ENCODE assay signal across 21 mouse cellular contexts in the genomic region with DNA sequence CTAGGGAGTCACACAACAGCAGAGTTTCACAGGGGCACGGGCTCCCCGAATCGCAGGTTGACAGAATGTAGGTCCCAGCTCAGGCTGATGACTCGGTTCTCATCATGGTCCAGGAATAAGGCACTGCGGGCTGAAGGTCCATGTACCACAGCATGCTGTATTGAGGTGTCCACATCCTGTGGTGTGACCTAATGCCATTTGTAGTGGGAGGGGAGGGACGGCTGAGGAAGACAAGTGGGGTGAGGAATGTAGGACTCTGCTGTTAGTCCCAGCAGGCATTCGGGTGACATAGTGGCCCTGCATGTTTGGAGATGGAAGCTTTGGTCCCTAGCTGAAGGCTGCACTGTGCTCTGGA.
"Had no signal": no experiment of that assay in that cellular context is flagged by ENCODE, and none has a peak within 500 bp of the region (broad histone marks: within the 10 kb centered on the region; RNA-seq: fewer than 3 reads in every experiment).

No protein-coding gene starts in this region.

- H3K36me3 ChIP-seq: heart, embryonic 10.5 days; heart, embryonic 12.5 days; hindbrain, embryonic 10.5 days; hindbrain, embryonic 12.5 days; intestine, embryonic 15.5 days; limb, embryonic 13.5 days; limb, embryonic 15.5 days; liver, embryonic 12.5 days had no signal

- H3K27ac ChIP-seq: gastrocnemius, adult 2 months; heart, embryonic 10.5 days; hindbrain, embryonic 10.5 days; hindbrain, embryonic 12.5 days; hindbrain, embryonic 14.5 days; intestine, embryonic 15.5 days; layer of hippocampus, adult 2 months; limb, embryonic 13.5 days; limb, embryonic 15.5 days; liver, embryonic 12.5 days had no signal

- H3K9me3 ChIP-seq: heart, embryonic 10.5 days; intestine, embryonic 15.5 days; liver, embryonic 12.5 days had no signal

- DNase-seq: gastrocnemius, adult 2 months; gastrocnemius, postnatal 10 days; gastrocnemius, postnatal 25 days; heart, adult 18-20 months; kidney, adult 18-20 months; layer of hippocampus, adult 9-11 months; layer of hippocampus, postnatal 36 days; left cerebral cortex, postnatal 4 days had no signal

- ATAC-seq: hindbrain, embryonic 16.5 days; inflammation-experienced regulatory T-cells, adult 6 months; intestine, embryonic 15.5 days; intestine, postnatal 0 days; liver, embryonic 12.5 days had no signal

- H3K4me2 ChIP-seq: heart, embryonic 12.5 days; hindbrain, embryonic 12.5 days; hindbrain, embryonic 14.5 days; intestine, embryonic 15.5 days; limb, embryonic 13.5 days; limb, embryonic 15.5 days; liver, embryonic 12.5 days had no signal

- H3K4me3 ChIP-seq: gastrocnemius, adult 2 months; heart, embryonic 10.5 days; heart, embryonic 12.5 days; hindbrain, embryonic 10.5 days; hindbrain, embryonic 12.5 days; intestine, embryonic 15.5 days; layer of hippocampus, adult 2 months; limb, embryonic 13.5 days; limb, embryonic 15.5 days; liver, embryonic 12.5 days had no signal

- H3K27me3 ChIP-seq: hindbrain, embryonic 12.5 days; intestine, embryonic 15.5 days had no signal

- H3K4me1 ChIP-seq: heart, embryonic 10.5 days; heart, embryonic 12.5 days; intestine, embryonic 15.5 days; liver, embryonic 12.5 days had no signal

- H3K9ac ChIP-seq: heart, embryonic 12.5 days; hindbrain, embryonic 12.5 days; hindbrain, embryonic 14.5 days; intestine, embryonic 15.5 days; limb, embryonic 13.5 days; limb, embryonic 15.5 days; liver, embryonic 12.5 days had no signal
